Mouse (Mus musculus) urinary bladder, postnatal 0 days (tissue): ENCODE measurements around the gene Wapl. TPM values are rescaled to one million over a fixed set of nuclear protein-coding genes. Genes with fewer than 3 reads are reported as not detected.

Experiments
- polyA plus RNA-seq: library from polyadenylated mRNA; unstranded; fragments of >200 nt; fragmentation: Nextera tagmentation; extraction: Ambion mirVana; gene quantifications from 2 replicates; pipeline ENCODE4 v1.2.1, GENCODE M21; 2015

The Wapl gene
- polyA plus RNA-seq: 11.4 and 13.5 TPM in 2 replicates

DNA sequence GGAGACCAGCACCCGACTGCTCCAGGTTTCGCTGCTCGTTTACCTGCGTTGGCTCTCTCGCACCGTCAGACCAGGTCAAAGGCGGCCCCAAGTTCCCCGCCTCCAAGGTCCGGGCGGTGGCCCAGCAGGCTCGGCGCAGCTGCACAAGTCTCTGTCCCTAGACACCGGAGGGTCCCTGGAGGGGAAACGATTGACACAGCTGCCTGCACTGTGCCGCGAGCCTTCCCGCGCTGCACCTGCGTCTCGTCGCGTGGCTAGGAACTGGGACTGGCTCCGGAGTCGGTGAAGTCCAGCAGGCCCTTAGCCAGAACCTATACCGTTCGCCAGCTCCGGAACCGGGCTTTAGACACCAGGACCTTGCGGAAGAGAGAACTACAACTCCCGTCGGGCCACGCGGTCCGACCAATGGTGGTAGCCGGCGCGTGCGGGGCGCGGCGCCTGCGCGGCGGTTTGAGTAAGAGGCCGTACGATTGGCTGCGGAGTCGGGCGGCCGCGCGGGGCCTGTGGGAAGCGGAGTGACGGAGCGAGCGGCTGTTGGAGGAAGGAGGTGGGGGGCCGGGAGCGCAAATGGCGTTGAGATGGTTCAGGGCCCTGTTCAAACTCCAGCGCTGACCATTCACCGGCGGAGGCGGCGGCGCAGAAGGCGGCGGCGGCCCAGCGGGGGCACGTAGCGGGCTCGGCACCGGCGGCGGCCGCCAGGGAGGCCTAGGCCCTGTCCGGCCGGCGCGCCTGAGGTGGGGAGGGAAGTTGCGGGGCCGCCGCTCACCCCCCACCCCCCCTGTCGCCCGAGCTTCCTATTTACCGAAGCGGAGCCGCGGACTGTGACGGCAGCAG, at the start of gene Wapl:
Gene Wapl, plus strand, starts transcription at position 534 of the 834 bp plus-strand sequence.

Other genes starting within 250 kb of the Wapl start
- 39.7 and 53.4 TPM in 2 replicates for gene Bmpr1a, start 170.6 kb upstream of the Wapl start, polyA plus RNA-seq
- gene 9230112D13Rik, start 151.1 kb upstream of the Wapl start, polyA plus RNA-seq: not detected in 2 replicates
- gene Ldb3, start 85.2 kb upstream of the Wapl start, polyA plus RNA-seq: 19.9 and 21.1 TPM in 2 replicates
- gene Opn4, start 73.8 kb upstream of the Wapl start, polyA plus RNA-seq: not detected in 2 replicates
- gene Grid1, start 146.2 kb downstream of the Wapl start, polyA plus RNA-seq: 0.35 and 0.65 TPM in 2 replicates